Mouse (Mus musculus): ENCODE data around the gene Apom.

- no peak for TF ChIP-seq CTCF (IDR thresholded peaks at IDR 0.05)
- TF ChIP-seq EP300 (IDR thresholded peaks at IDR 0.05): no peak
Measured at GRCm38 (mm10) chr17:35141971-35142370, 10.1 kb upstream of the Apom start.
